In genomic region chr17:25828223-25828594, GRCm38 (mm10) we compare ENCODE assay signal across 8 mouse cellular contexts. TPM values are rescaled to one million over a fixed set of nuclear protein-coding genes. Genes with fewer than 3 reads are reported as not detected.
A peak's percentile ranks its signal among the peaks of the same experiment; 100 is the strongest.
DNase-seq lines count a peak whose midpoint lies in the region; ATAC-seq and TF ChIP-seq lines count a peak whose summit lies in the region.

No protein-coding gene starts in this region.

- DNase-seq in heart, adult 2 months, result no peak
- DNase-seq in heart, postnatal 25 days (ENCODE audit: low spot score), result no peak
- peak; percentile 43 for DNase-seq in thymus, postnatal 14 days
- DNase-seq in thymus, postnatal 10 days (ENCODE audit: low spot score in 2 of 2), result no peak
- no peak for DNase-seq in liver, postnatal 0 days
- no peak for DNase-seq in adrenal gland, postnatal 14 days
- no peak for DNase-seq in right cerebral cortex, adult 2 months (ENCODE audit: low spot score in 2 of 2)

- no peak for TF ChIP-seq EP300 in heart, adult 2 months (IDR thresholded peaks at IDR 0.05; ENCODE audit: insufficient read depth, low read depth, low read length)
- no peak for TF ChIP-seq EP300 in liver, postnatal 0 days (IDR thresholded peaks at IDR 0.05; ENCODE audit: low read depth)

- no peaks in the 10 kb centered on the region; the same call in 1 of the 2 replicates for H3K36me3 ChIP-seq in heart, adult 2 months (ENCODE audit: control insufficient read depth, insufficient read depth, low read length)
- H3K36me3 ChIP-seq in liver, postnatal 0 days (replicated peaks; ENCODE audit: insufficient read depth, low read length), result peaks cover 31% of the 10 kb centered on the region

- H3K4me1 ChIP-seq in heart, adult 2 months (ENCODE audit: control insufficient read depth, insufficient read depth, low read length), result peaks cover 17% of the 10 kb centered on the region
- H3K4me1 ChIP-seq in liver, postnatal 0 days (ENCODE audit: insufficient read depth), result peaks cover 47% of the 10 kb centered on the region

- intact Hi-C loops in heart, adult 2 months (cut with DNase I), result no loop called here
- intact Hi-C loops in heart, postnatal 25 days (cut with DNase I), result no loop called here

- no peak for TF ChIP-seq CTCF in heart, adult 2 months (IDR thresholded peaks at IDR 0.05)
- no peak for TF ChIP-seq CTCF in liver, postnatal 0 days (IDR thresholded peaks at IDR 0.05; ENCODE audit: low read depth)

- no peaks in the 10 kb centered on the region; the same call in 1 of the 2 replicates for H3K79me2 ChIP-seq in heart, adult 2 months (replicated peaks; ENCODE audit: control insufficient read depth, insufficient read depth, low read length)

- H3K9me3 ChIP-seq in liver, postnatal 0 days (ENCODE audit: low read length), result no peaks in the 10 kb centered on the region

- H3K27me3 ChIP-seq in heart, adult 2 months (ENCODE audit: control insufficient read depth, insufficient read depth, low read length), result no peaks in the 10 kb centered on the region
- no peaks in the 10 kb centered on the region for H3K27me3 ChIP-seq in liver, postnatal 0 days (ENCODE audit: insufficient read depth, low read length)

- H3K4me3 ChIP-seq in heart, adult 2 months, result peak overlapping the region; percentile 83
- peak overlapping the region; percentile 56; the same call in 1 of the 2 replicates for H3K4me3 ChIP-seq in liver, postnatal 0 days (ENCODE audit: low read depth, low read length)

- TF ChIP-seq POLR2A in heart, adult 2 months (IDR thresholded peaks at IDR 0.05; ENCODE audit: insufficient read depth, low read depth, low read length), result no peak

- H3K27ac ChIP-seq in heart, adult 2 months, result peak overlapping the region; percentile 81
- H3K27ac ChIP-seq in liver, postnatal 0 days (ENCODE audit: low read depth), result 0 out of 2 replicates have a peak overlapping the region, but pooled peaks have one; percentile 67

- no peak for ATAC-seq in liver, postnatal 0 days
- no peak for ATAC-seq in erythroid progenitor cell, adult 5-6 weeks (replicated peaks; ENCODE audit: low FRiP score, poor library complexity, severe bottlenecking)

- WGBS in heart, adult 2 months, result 86% methylated on average over 8 of the region's 8 CpGs
- 81% methylated on average over 8 of the region's 8 CpGs for WGBS in liver, postnatal 0 days (ENCODE audit: insufficient replicate concordance)

- H3K9ac ChIP-seq in heart, adult 2 months (ENCODE audit: low read depth, low read length), result no peak overlapping the region
- H3K9ac ChIP-seq in liver, postnatal 0 days (replicated peaks), result no peak overlapping the region

- H3K4me2 ChIP-seq in liver, postnatal 0 days (ENCODE audit: low read depth, low read length), result peak overlapping the region; percentile 78

RNA-seq across cellular contexts. Expression of gene Jmjd8, which starts 0.5 kb away (rescaled TPM):
- 10 to 100 TPM; 32.7 to 36.9 TPM for total RNA-seq in heart, adult 2 months (2021)
- polyA plus RNA-seq in heart, adult 2 months (2012; rRNA removed), result 47.2 and 48.9 TPM in 2 replicates
- 10 to 100 TPM; 35.5 to 36.6 TPM for total RNA-seq in heart, postnatal 25 days (2021)
- polyA plus RNA-seq in liver, postnatal 0 days (2015; fragmentation: Nextera tagmentation; extraction: Ambion mirVana), result 12.8 and 13.8 TPM in 2 replicates
- total RNA-seq in erythroid progenitor cell, adult 5-6 weeks (2015; ENCODE audit: low replicate concordance), result 5.4 and 6.1 TPM in 2 replicates
- 2.7 and 9.1 TPM in 2 replicates for total RNA-seq in erythroid progenitor cell, adult 5-6 weeks (2017; ENCODE audit: low replicate concordance)
- total RNA-seq in adrenal gland, postnatal 14 days (2021), result 68.2 and 71.0 TPM in 2 replicates

RNA-seq across cellular contexts. Expression of gene Wdr24, which starts 4.8 kb away (rescaled TPM):
- 10 to 100 TPM; 11.0 to 11.1 TPM for total RNA-seq in heart, adult 2 months (2021)
- 20.4 and 22.9 TPM in 2 replicates for polyA plus RNA-seq in heart, adult 2 months (2012; rRNA removed)
- 10 to 100 TPM; 10.2 to 10.6 TPM for total RNA-seq in heart, postnatal 25 days (2021)
- polyA plus RNA-seq in liver, postnatal 0 days (2015; fragmentation: Nextera tagmentation; extraction: Ambion mirVana), result 5.5 and 7.2 TPM in 2 replicates
- 4.2 and 6.5 TPM in 2 replicates for total RNA-seq in erythroid progenitor cell, adult 5-6 weeks (2015; ENCODE audit: low replicate concordance)
- 7.0 and 14.5 TPM in 2 replicates for total RNA-seq in erythroid progenitor cell, adult 5-6 weeks (2017; ENCODE audit: low replicate concordance)
- total RNA-seq in adrenal gland, postnatal 14 days (2021), result 17.4 and 19.5 TPM in 2 replicates

RNA-seq across cellular contexts. Expression of gene Stub1, which starts 5.0 kb away (rescaled TPM):
- 100 to 1,000 TPM; 105 to 129 TPM for total RNA-seq in heart, adult 2 months (2021)
- 147 and 174 TPM in 2 replicates for polyA plus RNA-seq in heart, adult 2 months (2012; rRNA removed)
- 100 to 1,000 TPM; 114 to 117 TPM for total RNA-seq in heart, postnatal 25 days (2021)
- 118 and 119 TPM in 2 replicates for polyA plus RNA-seq in liver, postnatal 0 days (2015; fragmentation: Nextera tagmentation; extraction: Ambion mirVana)
- 58.7 and 86.4 TPM in 2 replicates for total RNA-seq in erythroid progenitor cell, adult 5-6 weeks (2015; ENCODE audit: low replicate concordance)
- total RNA-seq in erythroid progenitor cell, adult 5-6 weeks (2017; ENCODE audit: low replicate concordance), result 47.1 and 58.4 TPM in 2 replicates
- total RNA-seq in adrenal gland, postnatal 14 days (2021), result 149 and 160 TPM in 2 replicates

RNA-seq across cellular contexts. Expression of gene Rhbdl1, which starts 8.9 kb away (rescaled TPM):
- total RNA-seq in heart, adult 2 months (2021), result under 1 TPM; 0.55 to 0.82 TPM
- 3.8 and 4.9 TPM in 2 replicates for polyA plus RNA-seq in heart, adult 2 months (2012; rRNA removed)
- total RNA-seq in heart, postnatal 25 days (2021), result 1 to 10 TPM; 1.2 to 2.2 TPM
- polyA plus RNA-seq in liver, postnatal 0 days (2015; fragmentation: Nextera tagmentation; extraction: Ambion mirVana), result 0.17 and 0.35 TPM in 2 replicates
- 4.6 TPM in 1 of 2 replicates, not detected in the other for total RNA-seq in erythroid progenitor cell, adult 5-6 weeks (2015; ENCODE audit: low replicate concordance)
- 0.77 TPM in 1 of 2 replicates, not detected in the other for total RNA-seq in erythroid progenitor cell, adult 5-6 weeks (2017; ENCODE audit: low replicate concordance)
- 12.9 and 14.9 TPM in 2 replicates for total RNA-seq in adrenal gland, postnatal 14 days (2021)

RNA-seq across cellular contexts. Expression of gene Gm20683, which starts 13.4 kb away (rescaled TPM):
- total RNA-seq in heart, adult 2 months (2021), result 1 to 10 TPM; 2.4 to 2.9 TPM
- 13.9 and 21.6 TPM in 2 replicates for polyA plus RNA-seq in heart, adult 2 months (2012; rRNA removed)
- 1 to 10 TPM; 2.8 to 3.6 TPM for total RNA-seq in heart, postnatal 25 days (2021)
- polyA plus RNA-seq in liver, postnatal 0 days (2015; fragmentation: Nextera tagmentation; extraction: Ambion mirVana), result 0.30 and 0.34 TPM in 2 replicates
- total RNA-seq in erythroid progenitor cell, adult 5-6 weeks (2015; ENCODE audit: low replicate concordance), result 1.3 and 1.4 TPM in 2 replicates
- total RNA-seq in erythroid progenitor cell, adult 5-6 weeks (2017; ENCODE audit: low replicate concordance), result 1.8 TPM in 1 of 2 replicates, not detected in the other
- 10.9 and 11.8 TPM in 2 replicates for total RNA-seq in adrenal gland, postnatal 14 days (2021)
